In genomic region chr2:29649795-29650457, GRCm38 (mm10) we compare ENCODE assay signal across 8 mouse cellular contexts. TPM values are rescaled to one million over a fixed set of nuclear protein-coding genes. Genes with fewer than 3 reads are reported as not detected.
DNase-seq lines count a peak whose midpoint lies in the region; ATAC-seq and TF ChIP-seq lines count a peak whose summit lies in the region.

No protein-coding gene starts in this region.

- no peak overlapping the region for H3K9ac ChIP-seq in heart, postnatal 0 days (replicated peaks; ENCODE audit: low read depth, low read length)
- H3K9ac ChIP-seq in midbrain, embryonic 13.5 days (replicated peaks), result no peak overlapping the region

- peak overlapping the region; percentile 17; the same call in 1 of the 2 replicates for H3K4me2 ChIP-seq in heart, postnatal 0 days (ENCODE audit: low read depth, low read length)
- H3K4me2 ChIP-seq in midbrain, embryonic 13.5 days (replicated peaks), result no peak overlapping the region

- H3K4me1 ChIP-seq in heart, postnatal 0 days (ENCODE audit: control insufficient read depth, insufficient read depth), result peaks cover 29% of the 10 kb centered on the region
- H3K4me1 ChIP-seq in midbrain, embryonic 13.5 days (replicated peaks), result peaks cover 34% of the 10 kb centered on the region

- ATAC-seq in heart, postnatal 0 days (ENCODE audit: insufficient read depth, low read depth), result no peak
- no peak for ATAC-seq in midbrain, embryonic 13.5 days

- H3K27ac ChIP-seq in layer of hippocampus, adult 2 months, result peak overlapping the region; percentile 18
- H3K27ac ChIP-seq in heart, postnatal 0 days (ENCODE audit: low read depth), result peak overlapping the region; percentile 84
- no peak overlapping the region for H3K27ac ChIP-seq in midbrain, embryonic 13.5 days

- no peak for DNase-seq in layer of hippocampus, adult 2 months (ENCODE audit: low spot score in 2 of 2)
- DNase-seq in layer of hippocampus, adult 8-10 months (ENCODE audit: low spot score in 2 of 2), result no peak
- DNase-seq in NIH3T3 (ENCODE audit: low read depth), result peak; percentile 48
- DNase-seq in heart, postnatal 0 days (ENCODE audit: low spot score), result no peak
- peak; percentile 65 to 77 for DNase-seq in lung, adult 18-20 months
- DNase-seq in thymus, postnatal 10 days (ENCODE audit: low spot score in 2 of 2), result peak; percentile 34 to 63
- no peak for DNase-seq in cerebellum, adult 8-10 months

- TF ChIP-seq CTCF in layer of hippocampus, adult 2 months (conservative IDR thresholded peaks at IDR 0.05), result peak; percentile 71
- TF ChIP-seq CTCF in heart, postnatal 0 days (IDR thresholded peaks at IDR 0.05; ENCODE audit: low read depth), result peak; percentile 49

- no peaks in the 10 kb centered on the region for H3K9me3 ChIP-seq in heart, postnatal 0 days (replicated peaks; ENCODE audit: control insufficient read depth, low read length)
- H3K9me3 ChIP-seq in midbrain, embryonic 13.5 days, result no peaks in the 10 kb centered on the region

- peaks cover 4% of the 10 kb centered on the region for H3K36me3 ChIP-seq in heart, postnatal 0 days (replicated peaks; ENCODE audit: control insufficient read depth, insufficient read depth, low read length)
- H3K36me3 ChIP-seq in midbrain, embryonic 13.5 days, result no peaks in the 10 kb centered on the region

- TF ChIP-seq EP300 in heart, postnatal 0 days (IDR thresholded peaks at IDR 0.05; ENCODE audit: low read depth), result no peak

- no peaks in the 10 kb centered on the region for H3K27me3 ChIP-seq in heart, postnatal 0 days (ENCODE audit: control insufficient read depth, insufficient read depth, low read length)
- no peaks in the 10 kb centered on the region for H3K27me3 ChIP-seq in midbrain, embryonic 13.5 days

- 57% methylated on average over 10 of the region's 10 CpGs for WGBS in heart, postnatal 0 days
- WGBS in midbrain, embryonic 13.5 days, result 89% methylated on average over 10 of the region's 10 CpGs

- no peak overlapping the region for H3K4me3 ChIP-seq in layer of hippocampus, adult 2 months
- no peak overlapping the region for H3K4me3 ChIP-seq in heart, postnatal 0 days (ENCODE audit: low read depth, low read length)
- no peak overlapping the region for H3K4me3 ChIP-seq in midbrain, embryonic 13.5 days (replicated peaks)

RNA-seq across cellular contexts. Expression of gene Rapgef1, which starts 30.4 kb away (rescaled TPM):
- 10 to 100 TPM; 91.3 to 94.9 TPM for total RNA-seq in layer of hippocampus, adult 2 months (2021)
- 10 to 100 TPM; 78.8 to 94.5 (median 89.3) TPM for total RNA-seq in layer of hippocampus, adult 8-10 months (2022)
- total RNA-seq in heart, postnatal 0 days (2014; rRNA removed; ENCODE audit: low replicate concordance), result 47.6 and 64.0 TPM in 2 replicates
- 6.7 and 9.0 TPM in 2 replicates for polyA plus RNA-seq in heart, postnatal 0 days (2015; fragmentation: Nextera tagmentation; extraction: Ambion mirVana)
- polyA plus RNA-seq in midbrain, embryonic 13.5 days (2015; fragmentation: Nextera tagmentation; extraction: Ambion mirVana), result 16.7 and 19.8 TPM in 2 replicates

Comparison
In these comparisons a context has a peak if more than half of its experiments do, and no peak if none do; other contexts are left out.
1. DNase-seq: peak in NIH3T3 (single experiment), lung, adult 18-20 months (2 of 2) and thymus, postnatal 10 days (2 of 2); none in layer of hippocampus, adult 2 months (0 of 2), layer of hippocampus, adult 8-10 months (0 of 2), heart, postnatal 0 days (single experiment) and cerebellum, adult 8-10 months (single experiment).